Mouse (Mus musculus) embryo, embryonic 10.5 days (tissue): ENCODE results near the gene Rpl14.

Experiments
- DNase-seq: peaks from one replicate; pipeline ENCODE4 v3.0.0-alpha.2; 2015; ENCODE audit warnings: low spot score

Gene Rpl14

DNA sequence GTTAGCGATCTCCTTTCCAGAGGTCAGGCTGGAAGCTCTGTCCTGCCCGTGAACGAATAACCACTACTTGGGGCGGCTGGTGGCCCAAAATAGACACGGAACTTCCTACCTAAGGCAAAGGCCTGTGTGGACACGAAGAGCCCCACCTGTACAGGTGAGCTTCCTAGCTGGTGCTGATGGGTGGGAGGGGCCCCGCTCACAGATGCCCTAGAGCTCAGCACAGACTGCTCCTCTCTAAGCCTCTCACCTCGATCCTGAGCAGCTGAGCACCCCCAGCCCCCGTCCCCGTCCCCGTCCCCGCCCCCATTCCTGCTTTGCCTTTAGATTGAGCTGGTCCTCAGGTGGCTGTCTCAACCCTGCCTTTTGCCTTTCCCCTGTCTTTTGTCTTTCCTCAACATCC, 32.7 kb downstream of the Rpl14 start:
- DNase-seq = no peak

DNA sequence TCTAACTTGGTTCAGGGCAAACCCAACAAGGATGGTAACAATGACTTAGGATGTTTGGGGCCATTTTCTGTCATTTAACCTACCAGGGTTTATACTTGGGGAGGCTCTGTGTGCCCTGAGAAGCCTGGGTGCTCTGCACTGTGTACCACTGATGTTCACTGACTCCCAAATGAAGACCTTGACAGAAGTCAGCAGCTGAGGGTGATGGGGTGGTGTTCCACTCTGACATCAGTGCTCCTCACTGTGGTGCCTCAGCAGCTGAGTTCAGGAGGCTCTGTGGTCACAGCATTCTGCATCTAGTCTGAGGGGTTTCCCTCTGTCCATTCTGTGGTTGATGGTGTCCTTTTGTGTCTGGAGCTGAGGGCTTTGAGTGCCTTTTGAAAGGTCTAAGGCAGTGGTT, 39.8 kb downstream of the Rpl14 start:
- DNase-seq = no peak

DNA sequence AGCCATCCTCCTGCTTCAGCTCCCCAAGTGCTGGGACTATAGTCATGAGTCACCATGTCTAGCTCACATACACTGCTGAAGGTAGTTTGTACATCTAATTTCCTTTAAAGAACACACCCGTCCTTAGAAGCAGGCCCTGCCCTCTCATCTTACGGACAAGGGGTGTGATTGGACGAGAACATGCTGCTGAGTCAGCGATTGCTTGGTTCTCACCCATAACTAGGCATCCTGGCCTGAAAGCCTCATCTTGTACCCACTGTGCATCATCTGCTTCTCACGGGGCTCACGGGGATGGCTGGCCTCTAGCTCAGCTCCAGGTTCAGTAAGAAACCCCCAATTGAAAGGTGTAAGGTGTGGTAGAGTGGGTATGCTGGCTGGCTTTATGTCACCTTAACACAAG, 42.8 kb downstream of the Rpl14 start:
- no peak for DNase-seq

DNA sequence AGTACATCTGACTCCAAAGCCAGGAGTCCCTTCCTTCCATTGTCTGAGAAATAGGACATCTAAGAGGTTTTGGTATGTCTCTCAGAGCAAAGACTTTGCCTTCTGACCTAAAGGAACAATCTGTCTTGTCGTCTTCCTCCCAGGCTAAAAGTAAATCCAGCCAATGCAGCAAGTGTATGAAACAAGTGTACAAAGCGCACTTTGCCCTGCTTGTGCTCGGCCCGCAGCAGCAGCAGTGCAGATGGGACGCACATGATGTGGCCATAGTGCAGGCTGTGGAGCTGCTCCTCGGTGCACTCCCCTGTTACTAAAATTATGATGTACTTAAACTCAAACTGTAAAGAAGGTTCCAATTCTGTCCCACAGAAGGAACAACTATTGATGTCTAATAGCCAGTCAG, 46.9 kb downstream of the Rpl14 start:
- DNase-seq = no peak

DNA sequence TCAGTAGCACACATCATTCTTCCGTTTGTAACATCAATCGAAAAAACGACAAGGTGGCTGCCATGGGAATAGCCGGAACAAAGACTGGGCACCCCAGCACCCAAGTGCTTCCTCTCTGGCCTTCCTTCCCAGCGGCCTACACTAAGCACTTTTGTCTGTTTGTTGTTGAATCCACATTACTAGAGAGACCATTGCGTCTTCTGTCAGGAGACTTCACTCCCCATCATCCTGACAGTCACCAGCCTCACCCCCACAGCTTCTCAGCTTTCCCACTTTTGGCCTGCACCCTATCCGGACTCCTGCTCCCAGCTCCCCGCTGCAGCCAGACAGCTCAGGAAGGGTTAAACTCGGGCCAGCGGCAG, 48.1 kb downstream of the Rpl14 start:
- DNase-seq = peak; percentile 12

DNA sequence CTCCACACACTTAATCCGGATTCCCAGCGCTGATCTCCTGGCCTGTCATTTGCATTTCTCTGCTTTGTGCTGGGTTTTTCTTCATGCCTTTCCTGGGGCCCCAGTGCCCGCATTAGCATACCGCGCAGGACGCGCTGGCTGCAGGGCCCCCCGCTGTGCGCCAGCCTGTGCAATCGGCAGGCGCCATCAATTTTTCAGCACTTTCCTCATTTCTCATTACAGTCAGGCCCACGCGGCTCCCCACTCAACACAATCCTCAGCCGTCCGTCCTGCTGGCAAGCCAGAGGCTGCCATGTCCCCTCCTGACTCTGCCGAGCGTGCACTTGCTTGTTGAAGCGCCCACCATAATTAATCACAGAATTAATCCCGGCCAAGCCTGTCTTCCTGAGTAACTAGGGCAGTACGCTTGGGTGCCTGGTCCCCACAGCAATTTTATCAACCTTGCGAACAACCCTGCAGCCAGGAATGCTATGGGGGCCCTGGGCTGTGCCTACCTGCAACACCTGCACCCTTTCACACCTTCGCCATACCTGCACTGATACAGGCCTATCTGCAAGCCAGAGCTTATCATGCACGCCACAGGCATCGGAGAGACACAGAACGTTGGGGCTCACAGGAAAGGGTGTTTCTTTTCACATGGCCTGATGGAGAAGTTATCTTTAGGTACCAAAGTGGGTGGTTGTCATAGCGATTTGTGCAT, 48.6 kb downstream of the Rpl14 start:
- peak; percentile 85 for DNase-seq

DNA sequence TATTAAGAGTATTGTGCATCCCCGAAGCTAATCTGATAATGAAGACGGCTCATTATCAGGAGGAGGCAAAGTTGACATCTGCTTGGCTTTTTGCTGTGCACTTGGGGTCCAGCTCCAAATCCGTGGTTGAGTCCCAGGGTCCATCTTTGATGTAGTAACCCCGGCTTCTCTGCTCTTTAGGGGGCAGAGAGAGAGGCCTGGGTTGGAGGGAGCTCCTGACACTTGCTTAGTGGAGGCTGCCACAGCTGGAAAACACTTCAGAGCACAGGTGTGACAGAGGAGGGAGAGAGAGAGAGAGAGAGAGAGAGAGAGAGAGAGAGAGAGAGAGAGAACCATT, 49.1 kb downstream of the Rpl14 start:
- DNase-seq = no peak
